Mouse (Mus musculus) liver, embryonic 12.5 days (tissue): ENCODE measurements around the gene Fxyd6. TPM values are rescaled to one million over a fixed set of nuclear protein-coding genes. Genes with fewer than 3 reads are reported as not detected.

ENCODE experiments used
- ATAC-seq: fragments of 200-750 bp; cut with Nextera tagmentation; 2 replicates; pipeline ENCODE4 v1.8.0; 2017; ENCODE audit warnings: moderate number of reproducible peaks, mild to moderate bottlenecking, moderate library complexity
- H3K27ac ChIP-seq: fragments of 300-500 bp; sonication (generic); 2 replicates; pipeline ENCODE4 v1.5.1; 2016; ENCODE audit warnings: mild to moderate bottlenecking
- H3K27me3 ChIP-seq: fragments of 300-500 bp; sonication (generic); replicated peaks from 2 replicates; pipeline ENCODE4 v1.6.1; 2016; ENCODE audit warnings: mild to moderate bottlenecking, moderate library complexity
- H3K36me3 ChIP-seq: fragments of 300-500 bp; sonication (generic); 2 replicates; pipeline ENCODE4 v1.6.1; 2016; ENCODE audit warnings: mild to moderate bottlenecking, moderate library complexity
- H3K4me1 ChIP-seq: fragments of 300-500 bp; sonication (generic); 2 replicates; pipeline ENCODE4 v1.6.1; 2016
- H3K4me2 ChIP-seq: fragments of 300-500 bp; sonication (generic); 2 replicates; pipeline ENCODE4 v1.6.1; 2016; ENCODE audit warnings: mild to moderate bottlenecking, moderate library complexity
- H3K4me3 ChIP-seq: fragments of 300-500 bp; sonication (generic); 2 replicates; pipeline ENCODE4 v1.5.1; 2016; ENCODE audit warnings: mild to moderate bottlenecking, moderate library complexity
- H3K9ac ChIP-seq: fragments of 300-500 bp; sonication (generic); 2 replicates; pipeline ENCODE4 v1.6.1; 2016; ENCODE audit warnings: mild to moderate bottlenecking, moderate library complexity
- H3K9me3 ChIP-seq: fragments of 300-500 bp; sonication (generic); replicated peaks from 2 replicates; pipeline ENCODE4 v1.6.1; 2016; ENCODE audit warnings: mild to moderate bottlenecking, moderate library complexity
- WGBS: fragments of 180-500 bp; shearing (Covaris S2); methylation state at CpG from one replicate; pipeline ENCODE4 v1.1.7; 2016; ENCODE audit not compliant: insufficient replicate concordance; 5-methylcytosine and 5-hydroxymethylcytosine counted together
- polyA plus RNA-seq: library from polyadenylated mRNA; unstranded; fragments of >200 nt; fragmentation: Nextera tagmentation; extraction: Ambion mirVana; gene quantifications from 2 replicates; pipeline ENCODE4 v1.2.1, GENCODE M21; 2016

Gene Fxyd6
- polyA plus RNA-seq, 1 experiment from 2014 or later = 5.0 TPM

DNA sequence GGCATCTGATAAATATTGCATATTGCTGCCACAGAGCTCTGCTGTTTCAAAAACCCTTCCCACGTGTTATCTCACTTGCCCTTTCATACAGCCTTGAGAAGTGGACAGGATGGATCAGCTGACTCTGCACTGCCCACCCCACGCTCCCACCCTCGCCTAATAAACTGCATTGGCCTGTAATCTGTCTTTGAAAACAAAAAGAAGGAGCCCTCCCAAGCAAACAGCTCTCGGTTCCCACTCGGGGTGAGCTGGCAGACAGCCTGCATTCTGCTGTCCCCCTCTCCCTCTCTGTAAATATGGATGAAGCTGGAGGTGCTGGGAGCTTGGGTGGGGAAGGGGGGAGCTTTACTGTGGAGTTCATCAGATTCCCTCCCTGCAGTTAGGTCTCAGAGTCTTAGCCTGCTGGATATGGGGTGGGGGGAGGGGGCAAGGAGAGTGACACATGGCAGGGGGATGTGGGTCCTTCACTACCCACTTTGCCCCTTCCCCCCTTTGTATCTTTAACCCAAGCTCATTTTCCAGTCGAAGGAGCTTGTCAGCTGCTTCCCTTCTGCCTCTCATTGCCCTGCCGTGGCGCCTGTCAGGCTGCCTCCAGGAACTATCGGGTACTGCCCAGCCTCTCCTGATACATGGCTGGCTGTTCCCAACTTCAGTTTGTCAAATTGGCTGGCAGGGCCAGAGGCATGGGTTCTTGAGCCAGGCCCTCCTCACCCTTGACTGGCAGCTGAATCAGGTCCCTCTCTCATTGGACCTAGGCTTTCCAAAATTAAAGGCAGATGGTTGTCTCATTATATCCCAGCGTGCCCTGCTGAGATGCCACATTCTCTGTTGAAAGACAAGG lies 10.6 kb downstream of the Fxyd6 start:
- Histone ChIP-seq H3K36me3 (no peaks in the 10 kb centered on the region), H3K4me2 (no peak overlapping the region), H3K4me1 (no peaks in the 10 kb centered on the region), H3K4me3 (no peak overlapping the region), H3K9me3 (no peaks in the 10 kb centered on the region), H3K27ac (no peak overlapping the region), H3K27me3 (no peaks in the 10 kb centered on the region), H3K9ac (no peak overlapping the region)
- WGBS = 50% methylated on average over 10 of the region's 10 CpGs
- ATAC-seq = no peak

DNA sequence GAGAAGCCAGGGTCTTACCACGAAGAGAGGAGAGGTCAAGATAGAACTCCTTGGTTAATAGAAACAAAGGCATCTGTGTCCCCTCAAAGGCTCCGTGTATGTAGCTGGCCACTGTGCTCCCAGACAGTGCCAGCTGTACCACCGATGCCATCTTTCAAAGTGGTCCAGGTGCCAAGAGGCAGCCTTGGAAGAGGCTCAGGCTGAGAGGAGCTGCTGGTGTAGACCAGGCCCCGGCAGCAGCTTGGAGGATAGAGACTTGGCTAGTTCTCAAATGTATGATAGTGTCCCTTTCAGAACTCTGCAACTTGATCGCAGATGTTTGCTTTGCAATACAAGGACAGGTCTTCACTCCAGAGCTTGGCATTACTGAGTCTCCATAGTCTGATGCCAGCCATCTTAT lies 12.4 kb downstream of the Fxyd6 start:
- Histone ChIP-seq H3K9me3 (no peaks in the 10 kb centered on the region), H3K4me1 (no peaks in the 10 kb centered on the region), H3K27ac (no peak overlapping the region), H3K4me2 (no peak overlapping the region), H3K4me3 (no peak overlapping the region), H3K27me3 (no peaks in the 10 kb centered on the region), H3K9ac (no peak overlapping the region), H3K36me3 (no peaks in the 10 kb centered on the region)
- WGBS = 52% methylated on average over 5 of the region's 5 CpGs
- no peak for ATAC-seq

DNA sequence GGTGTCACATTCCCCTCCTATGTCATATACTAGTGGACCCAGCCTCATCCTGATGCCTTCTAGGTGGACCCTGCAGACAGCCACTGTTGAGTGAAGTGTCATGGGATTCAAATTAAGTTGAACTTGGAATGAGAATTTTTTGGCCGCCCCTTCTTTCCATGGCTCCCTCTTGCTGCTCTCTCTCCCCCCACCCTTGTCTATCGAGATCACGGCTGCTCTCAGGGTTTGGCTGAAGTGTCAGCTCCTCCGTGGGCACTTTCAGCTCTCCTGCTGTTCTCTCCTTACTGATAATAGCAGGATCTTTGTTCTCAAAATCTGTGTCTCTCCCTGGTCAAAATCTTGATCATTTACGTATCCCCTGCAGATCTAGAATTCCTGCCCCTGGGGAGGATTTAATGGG lies 12.8 kb downstream of the Fxyd6 start:
- no peak for ATAC-seq
- Histone ChIP-seq H3K4me3 (no peak overlapping the region), H3K4me2 (no peak overlapping the region), H3K4me1 (no peaks in the 10 kb centered on the region), H3K27ac (no peak overlapping the region), H3K9ac (no peak overlapping the region), H3K36me3 (no peaks in the 10 kb centered on the region), H3K27me3 (no peaks in the 10 kb centered on the region), H3K9me3 (no peaks in the 10 kb centered on the region)
- WGBS = 57% methylated on average over 5 of the region's 5 CpGs

DNA sequence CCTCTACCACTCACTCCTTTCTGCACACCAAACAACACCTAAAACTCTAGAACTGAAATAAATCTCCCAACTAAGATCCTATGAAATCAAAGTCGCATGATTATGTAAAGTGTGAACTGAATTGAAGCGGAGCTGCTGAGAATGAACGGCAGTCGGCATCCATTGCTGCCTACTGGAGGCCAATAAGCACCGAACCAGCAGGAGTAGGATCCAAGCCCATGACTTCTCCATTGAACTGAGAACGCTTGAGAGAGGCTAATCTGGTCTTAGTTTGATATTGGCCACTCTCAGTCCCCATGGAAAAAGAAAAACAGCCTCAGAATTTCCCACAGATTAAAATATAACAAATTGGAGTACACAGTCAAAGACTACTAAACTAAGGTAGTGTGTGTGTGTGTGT lies 13.9 kb downstream of the Fxyd6 start:
- H3K4me3 ChIP-seq = no peak overlapping the region
- no peaks in the 10 kb centered on the region for H3K9me3 ChIP-seq
- 81% methylated on average over 6 of the region's 6 CpGs for WGBS
- no peak overlapping the region for H3K27ac ChIP-seq
- no peak for ATAC-seq
- no peaks in the 10 kb centered on the region for H3K36me3 ChIP-seq
- no peak overlapping the region for H3K9ac ChIP-seq
- no peaks in the 10 kb centered on the region for H3K4me1 ChIP-seq
- H3K27me3 ChIP-seq = no peaks in the 10 kb centered on the region
- no peak overlapping the region for H3K4me2 ChIP-seq

DNA sequence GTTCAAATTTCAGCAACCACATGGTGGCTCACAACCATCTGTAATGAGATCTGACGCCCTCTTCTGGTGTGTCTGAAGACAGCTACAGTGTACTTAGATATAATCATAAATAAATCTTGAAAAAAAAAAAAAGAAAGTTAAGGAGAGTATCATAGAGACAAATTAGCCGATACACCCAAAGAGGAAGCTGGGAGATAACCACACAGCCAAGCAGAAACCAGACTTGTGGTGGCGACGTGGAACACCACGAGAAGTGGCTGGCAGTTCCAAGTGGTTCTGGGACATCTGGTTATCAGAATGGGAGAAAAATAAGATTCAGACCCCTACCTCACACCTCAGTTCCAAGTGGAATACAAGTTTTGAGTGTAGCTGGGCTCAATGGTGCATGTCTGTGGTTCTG lies 16.7 kb downstream of the Fxyd6 start:
- Histone ChIP-seq H3K9ac (no peak overlapping the region), H3K4me1 (no peaks in the 10 kb centered on the region), H3K36me3 (no peaks in the 10 kb centered on the region), H3K9me3 (no peaks in the 10 kb centered on the region), H3K27ac (no peak overlapping the region), H3K27me3 (no peaks in the 10 kb centered on the region), H3K4me2 (no peak overlapping the region), H3K4me3 (no peak overlapping the region)
- WGBS = 26% methylated on average over 5 of the region's 5 CpGs
- ATAC-seq = no peak

DNA sequence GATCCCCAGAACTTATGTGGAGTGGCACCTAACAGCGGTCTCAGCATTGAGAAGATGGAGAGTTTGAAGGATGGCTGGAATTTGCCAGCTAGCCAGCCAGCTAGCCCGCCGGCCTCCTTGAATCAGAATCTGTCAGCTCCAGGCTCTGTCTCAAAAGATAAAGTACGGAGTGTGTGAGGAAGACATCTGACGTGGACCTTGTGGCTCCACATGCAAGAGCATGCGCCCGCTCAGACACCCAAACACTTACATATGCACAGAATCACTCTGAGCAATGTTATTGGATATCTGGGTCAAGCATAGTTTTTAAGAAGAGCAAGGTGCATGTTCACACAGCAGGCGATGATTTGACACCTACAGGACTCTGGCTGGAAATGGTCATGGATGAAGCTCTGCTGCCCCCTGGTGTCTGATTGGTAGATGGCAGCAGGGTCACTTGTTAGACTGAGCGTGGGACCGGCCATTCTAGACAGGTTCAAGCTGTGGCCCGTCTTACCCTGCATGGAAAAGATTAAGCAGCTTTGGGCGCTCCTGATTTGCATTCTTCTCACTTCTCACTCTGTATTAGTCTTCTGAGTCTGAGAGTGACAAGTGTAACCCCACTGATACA lies 18.5 kb downstream of the Fxyd6 start:
- Histone ChIP-seq H3K27ac (no peak overlapping the region), H3K36me3 (no peaks in the 10 kb centered on the region), H3K4me3 (no peak overlapping the region), H3K9ac (no peak overlapping the region), H3K4me2 (no peak overlapping the region), H3K27me3 (no peaks in the 10 kb centered on the region), H3K9me3 (no peaks in the 10 kb centered on the region), H3K4me1 (no peaks in the 10 kb centered on the region)
- WGBS = 34% methylated on average over 12 of the region's 12 CpGs
- no peak for ATAC-seq

DNA sequence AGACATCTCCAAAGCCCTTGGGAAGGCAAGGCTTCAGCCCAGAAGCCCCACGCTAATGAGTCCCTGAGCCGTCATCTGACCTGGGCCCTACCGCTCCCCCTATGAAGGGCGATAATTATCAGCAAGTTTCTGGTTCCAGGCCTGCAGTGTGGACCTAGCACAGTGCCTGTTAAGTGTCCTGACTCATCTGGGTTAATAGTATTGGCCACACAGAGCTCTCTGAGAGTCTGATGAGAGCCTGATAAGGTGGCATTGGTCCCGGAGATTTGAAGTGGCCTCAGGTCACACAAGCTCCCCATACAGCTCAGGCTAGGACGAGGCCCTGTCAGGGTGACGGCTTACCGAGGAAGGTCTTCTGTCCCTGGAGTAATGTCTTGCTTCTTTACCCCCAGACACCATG lies 19.6 kb downstream of the Fxyd6 start:
- Histone ChIP-seq H3K9me3 (no peaks in the 10 kb centered on the region), H3K4me3 (no peak overlapping the region), H3K27me3 (no peaks in the 10 kb centered on the region), H3K9ac (no peak overlapping the region), H3K36me3 (no peaks in the 10 kb centered on the region), H3K4me2 (no peak overlapping the region), H3K27ac (no peak overlapping the region), H3K4me1 (no peaks in the 10 kb centered on the region)
- 61% methylated on average over 8 of the region's 8 CpGs for WGBS
- ATAC-seq = no peak

DNA sequence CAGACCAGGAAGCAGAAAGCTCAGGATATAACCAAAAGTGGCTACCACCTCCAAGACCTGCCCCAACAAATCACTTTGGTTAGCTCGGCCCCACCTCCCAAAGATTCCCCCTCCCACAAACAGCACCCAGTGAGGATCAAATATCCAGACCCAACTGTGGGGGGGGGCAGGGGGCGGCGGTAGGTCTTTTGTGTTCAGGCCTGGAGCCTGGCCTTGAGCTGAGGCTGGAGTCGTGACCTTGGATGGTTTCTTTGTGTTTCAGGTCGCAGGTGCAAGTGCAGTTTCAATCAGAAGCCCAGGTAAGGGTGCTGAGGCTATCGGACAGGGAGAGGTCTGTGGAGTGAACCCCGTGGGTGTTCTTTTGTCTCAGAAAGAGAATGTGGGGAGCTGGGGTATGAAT lies 21.3 kb downstream of the Fxyd6 start:
- Histone ChIP-seq H3K9me3 (no peaks in the 10 kb centered on the region), H3K4me1 (no peaks in the 10 kb centered on the region), H3K36me3 (no peaks in the 10 kb centered on the region), H3K9ac (no peak overlapping the region), H3K27ac (no peak overlapping the region), H3K4me2 (no peak overlapping the region), H3K4me3 (no peak overlapping the region), H3K27me3 (no peaks in the 10 kb centered on the region)
- 52% methylated on average over 7 of the region's 7 CpGs for WGBS
- ATAC-seq = no peak

DNA sequence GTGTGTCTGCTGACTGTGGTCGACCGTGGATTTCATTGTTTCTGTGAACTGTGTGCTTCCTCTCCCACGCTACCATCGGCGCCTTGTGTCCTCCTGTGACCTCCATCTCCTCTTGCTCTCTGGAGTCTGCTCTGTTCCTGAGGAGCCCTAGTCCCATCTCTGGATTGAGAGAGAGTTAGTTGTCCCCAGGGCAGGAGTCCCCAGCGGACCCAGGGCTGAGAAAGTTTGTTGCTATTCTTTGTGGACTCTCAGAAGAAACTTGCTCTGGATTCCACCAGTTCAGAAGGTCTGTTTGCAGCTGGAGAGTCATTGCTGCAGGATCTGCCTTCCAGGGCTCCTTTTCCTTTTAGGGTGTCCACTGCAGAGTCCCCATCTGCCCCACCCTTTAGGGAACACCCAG lies 25.2 kb downstream of the Fxyd6 start:
- no peak for ATAC-seq
- Histone ChIP-seq H3K27ac (no peak overlapping the region), H3K27me3 (peaks cover 11% of the 10 kb centered on the region; the same call in 1 of the 2 replicates), H3K4me3 (no peak overlapping the region), H3K9ac (no peak overlapping the region), H3K36me3 (no peaks in the 10 kb centered on the region), H3K4me1 (no peaks in the 10 kb centered on the region), H3K9me3 (no peaks in the 10 kb centered on the region), H3K4me2 (no peak overlapping the region)
- 70% methylated on average over 6 of the region's 6 CpGs for WGBS

DNA sequence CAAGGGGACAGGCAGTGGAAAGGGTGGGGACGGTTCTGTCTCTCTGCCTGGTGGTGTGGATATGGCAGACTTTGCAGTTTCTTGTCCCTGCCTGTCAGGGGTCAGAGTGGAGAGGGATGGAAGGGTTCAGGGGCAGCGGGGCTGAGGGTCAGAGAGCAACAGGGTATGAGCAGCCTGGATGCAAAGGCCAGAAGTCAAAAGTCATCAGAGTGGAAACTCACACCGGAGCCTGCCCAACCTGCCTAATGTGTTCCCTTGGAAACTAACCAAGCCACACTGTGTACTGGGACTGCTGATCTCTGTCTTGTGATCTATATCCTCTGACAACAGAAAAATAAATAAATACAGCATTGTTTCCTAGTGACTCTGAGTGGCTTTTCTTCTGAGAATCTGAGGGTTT lies 25.8 kb downstream of the Fxyd6 start:
- Histone ChIP-seq H3K4me1 (no peaks in the 10 kb centered on the region), H3K36me3 (no peaks in the 10 kb centered on the region), H3K9ac (no peak overlapping the region), H3K4me3 (no peak overlapping the region), H3K27me3 (peaks cover 17% of the 10 kb centered on the region; the same call in 1 of the 2 replicates), H3K9me3 (no peaks in the 10 kb centered on the region), H3K4me2 (no peak overlapping the region), H3K27ac (no peak overlapping the region)
- no peak for ATAC-seq
- WGBS = 45% methylated on average over 3 of the region's 3 CpGs

DNA sequence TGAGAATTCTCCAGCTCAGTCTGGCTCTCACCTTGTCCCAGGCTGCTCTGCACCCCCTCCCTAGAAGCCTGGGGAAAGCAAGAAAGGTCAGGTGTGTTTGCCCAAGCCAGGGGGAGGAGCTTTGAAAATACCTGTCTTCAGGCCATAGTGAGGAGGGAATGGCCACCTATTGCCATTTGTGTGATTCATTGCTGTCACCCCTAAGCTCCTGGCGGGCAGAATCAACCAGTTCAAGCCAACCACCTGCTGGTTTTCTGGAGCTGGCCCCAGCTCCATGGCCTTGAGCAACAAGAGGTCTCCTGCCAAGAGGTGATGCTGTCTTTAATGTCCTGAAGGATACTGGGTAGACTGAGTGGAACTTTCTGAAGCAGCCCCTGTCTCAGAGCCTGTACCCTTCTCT lies 28.4 kb downstream of the Fxyd6 start:
- Histone ChIP-seq H3K27ac (no peak overlapping the region), H3K4me2 (no peak overlapping the region), H3K27me3 (peaks cover 38% of the 10 kb centered on the region), H3K9me3 (no peaks in the 10 kb centered on the region), H3K4me1 (no peaks in the 10 kb centered on the region), H3K4me3 (no peak overlapping the region), H3K9ac (no peak overlapping the region), H3K36me3 (no peaks in the 10 kb centered on the region)
- no peak for ATAC-seq
- WGBS = 45% methylated on average over 1 of the region's 1 CpGs

DNA sequence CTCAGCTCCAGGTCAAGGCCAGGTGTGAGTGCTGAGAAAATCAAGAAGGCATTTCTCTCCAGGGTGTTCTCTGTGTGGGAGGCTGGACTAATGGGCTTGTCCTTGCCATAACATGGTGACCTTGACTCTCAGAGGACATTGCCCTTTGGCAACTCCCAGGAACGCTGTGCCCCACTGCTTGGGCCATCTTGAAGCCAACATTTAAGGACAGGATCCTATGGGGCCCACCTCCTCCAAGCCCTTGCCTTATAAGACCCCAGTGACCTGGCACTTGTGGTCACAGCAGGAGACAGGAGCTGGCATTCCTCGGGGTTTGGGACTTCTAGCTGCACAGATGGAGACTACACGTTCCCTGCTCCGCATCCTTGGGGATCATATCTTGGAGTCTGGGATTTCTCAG lies 29.4 kb downstream of the Fxyd6 start, which contains the start of gene Fxyd2:
Gene Fxyd2 (plus strand): TSS at position 236 of the 400 bp plus-strand sequence.
- Histone ChIP-seq H3K9ac (no peak within 1 kb of the TSS), H3K4me2 (no peak within 1 kb of the TSS), H3K27me3 (peaks cover 48% of the 10 kb centered on the region), H3K4me3 (no peak within 1 kb of the TSS), H3K27ac (no peak within 1 kb of the TSS), H3K4me1 (no peaks in the 10 kb centered on the region), H3K9me3 (no peaks in the 10 kb centered on the region), H3K36me3 (no peaks in the 10 kb centered on the region)
- ATAC-seq = no peak
- 61% methylated on average over 4 of the region's 4 CpGs for WGBS
